Mouse (Mus musculus) sigmoid colon, adult 10 weeks (tissue): ENCODE measurements around the gene 6030468B19Rik. TPM values are rescaled to one million over a fixed set of nuclear protein-coding genes. Genes with fewer than 3 reads are reported as not detected.

ENCODE experiments used
- polyA plus RNA-seq: library from polyadenylated mRNA; stranded (reverse); fragments of 350-450 nt; fragmentation: Illumina TruSeq; extraction: RNeasy Lipid Tissue Mini Kit (QIAGEN cat#74804); gene quantifications from one replicate; pipeline ENCODE4 v1.2.3, GENCODE M21; 2014; ENCODE audit warnings: low read depth, low replicate concordance

The 6030468B19Rik gene
- polyA plus RNA-seq = not detected

GRCm38 (mm10) chr11:117797511-117798159, at the start of gene 6030468B19Rik:
TSS of gene 6030468B19Rik (plus strand) at chr11:117797660.

GRCm38 (mm10) chr11:117781993-117782704, 15.3 kb upstream of the 6030468B19Rik start, which contains the start of the genes Tmc8 and Tmc6:
TSS of gene Tmc8 (plus strand) at chr11:117782076.
TSS of gene Tmc6 (minus strand) at chr11:117782198.

DNA sequence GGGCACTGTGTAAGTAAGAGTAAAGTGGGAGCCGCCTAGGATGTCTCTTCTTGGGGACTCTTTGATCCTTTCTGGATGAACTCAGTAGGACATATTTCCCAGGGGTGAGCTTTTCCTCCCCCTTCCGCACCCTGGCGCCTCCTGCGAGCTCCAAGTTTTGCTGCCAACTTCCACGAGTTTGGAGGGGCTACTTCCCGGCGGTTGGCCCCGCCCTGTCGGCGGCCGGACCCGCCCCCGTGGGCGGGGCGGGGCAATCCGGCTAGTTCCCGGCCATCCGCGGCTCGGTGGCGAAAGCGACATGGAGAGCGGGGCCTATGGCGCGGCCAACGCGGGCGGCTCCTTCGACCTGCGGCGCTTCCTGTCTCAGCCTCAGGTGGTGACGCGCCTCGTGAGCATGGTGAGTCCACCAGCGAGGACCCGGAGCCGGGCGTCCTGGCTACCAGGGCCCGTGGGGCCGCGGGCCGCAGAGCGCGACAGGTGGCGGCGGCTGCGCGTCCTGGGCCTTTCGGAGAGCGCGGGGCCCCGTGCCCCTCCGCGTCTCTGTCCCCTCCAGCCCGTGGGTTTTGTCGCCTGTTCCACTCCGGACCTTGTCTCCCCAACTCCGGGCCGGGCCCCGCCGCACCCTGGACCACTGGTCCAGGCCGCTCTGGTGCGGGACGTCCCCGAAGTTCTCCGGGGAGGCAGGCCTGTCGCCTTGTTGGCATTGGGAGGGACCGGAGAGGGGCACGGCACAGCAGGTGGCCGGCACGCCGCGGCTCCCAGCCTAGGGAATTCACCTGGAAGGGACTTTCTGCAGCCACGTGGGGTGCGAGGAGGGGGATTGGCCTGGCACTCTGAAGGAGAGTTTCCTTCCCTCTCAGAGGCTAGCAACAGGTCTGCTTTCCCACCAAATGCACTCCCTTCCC, 12.2 kb downstream of the 6030468B19Rik start, which contains the start of the genes Gm20708 and Syngr2:
TSS of gene Gm20708 (plus strand) at position 262 of the 905 bp plus-strand sequence.
TSS of gene Syngr2 (plus strand) at position 262 of the 905 bp plus-strand sequence.

GRCm38 (mm10) chr11:117825333-117826101, 28.1 kb downstream of the 6030468B19Rik start, which contains the start of the genes Afmid and Tk1:
TSS of gene Afmid (plus strand) at chr11:117825924.
TSS of gene Tk1 (minus strand) at chr11:117826092.

DNA sequence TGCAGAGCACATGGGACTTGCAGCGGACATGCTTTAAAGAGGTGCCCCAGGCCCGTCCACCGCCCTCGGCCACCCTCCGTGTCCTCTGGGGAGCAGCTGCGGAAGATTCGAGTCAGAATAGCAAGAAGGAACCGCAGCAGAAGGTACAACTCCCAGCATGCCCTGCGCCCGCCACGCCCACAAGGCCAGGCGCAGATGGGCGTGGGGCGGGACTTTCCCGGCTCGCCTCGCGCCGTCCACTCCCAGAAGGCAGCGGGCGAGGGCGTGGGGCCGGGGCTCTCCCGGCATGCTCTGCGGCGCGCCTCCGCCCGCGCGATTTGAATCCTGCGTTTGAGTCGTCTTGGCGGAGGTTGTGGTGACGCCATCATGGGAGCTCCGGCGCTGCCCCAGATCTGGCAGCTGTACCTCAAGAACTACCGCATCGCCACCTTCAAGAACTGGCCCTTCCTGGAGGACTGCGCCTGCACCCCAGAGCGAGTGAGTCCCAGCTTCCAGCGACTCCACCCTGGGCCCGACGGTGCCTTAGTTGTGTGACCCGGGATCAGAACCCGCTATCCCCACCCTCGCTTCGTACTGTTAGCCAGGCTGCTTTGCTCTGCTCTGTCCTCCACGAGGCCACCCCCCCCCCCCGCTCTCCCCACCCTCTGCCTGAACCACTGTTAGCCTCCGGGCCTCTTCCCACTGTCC, 51.7 kb downstream of the 6030468B19Rik start, which contains the start of gene Birc5:
TSS of gene Birc5 (plus strand) at position 267 of the 687 bp plus-strand sequence.

Other genes with a start within 250 kb of the 6030468B19Rik start
- gene Tnrc6c, start 143.4 kb upstream of the 6030468B19Rik start, polyA plus RNA-seq = 10.0 TPM
- 2.1 TPM for gene Tmc8, start 15.6 kb upstream of the 6030468B19Rik start, polyA plus RNA-seq
- 1.5 TPM for gene Tmc6, start 15.5 kb upstream of the 6030468B19Rik start, polyA plus RNA-seq
- 5.9 TPM for gene Gm20708, start 12.0 kb downstream of the 6030468B19Rik start, polyA plus RNA-seq
- 13.9 TPM for gene Syngr2, start 12.0 kb downstream of the 6030468B19Rik start, polyA plus RNA-seq
- 1.6 TPM for gene Afmid, start 28.3 kb downstream of the 6030468B19Rik start, polyA plus RNA-seq
- gene Tk1, start 28.4 kb downstream of the 6030468B19Rik start, polyA plus RNA-seq = 1.1 TPM
- gene Birc5, start 51.6 kb downstream of the 6030468B19Rik start, polyA plus RNA-seq = 20.3 TPM
- gene Tmem235, start 63.1 kb downstream of the 6030468B19Rik start, polyA plus RNA-seq = not detected
- gene Tha1, start 75.8 kb downstream of the 6030468B19Rik start, polyA plus RNA-seq = 0.82 TPM
- gene Socs3, start 172.4 kb downstream of the 6030468B19Rik start, polyA plus RNA-seq = 0.98 TPM
- 4.2 TPM for gene Pgs1, start 188.6 kb downstream of the 6030468B19Rik start, polyA plus RNA-seq